Mouse (Mus musculus): Measurements from ENCODE around the gene Krt16.
"Not testable (repeated sequence)": the region's sequence is repeated elsewhere in the genome, so short reads cannot be mapped to it uniquely, and the experiment has no call there.

The Krt16 gene

GRCm38 (mm10) chr11:100257967-100258366 lies 9.3 kb upstream of the Krt16 start:
- no peak for DNase-seq (ENCODE audit: low read depth in 1 of 2, low spot score in 2 of 2)

GRCm38 (mm10) chr11:100255514-100255913 lies 6.8 kb upstream of the Krt16 start:
- no peak for DNase-seq (ENCODE audit: low read depth in 1 of 2, low spot score in 2 of 2)

- DNase-seq (ENCODE audit: low read depth in 1 of 2, low spot score in 2 of 2): no peak
Measured at GRCm38 (mm10) chr11:100254360-100255090, 5.8 kb upstream of the Krt16 start.

- DNase-seq (ENCODE audit: low read depth in 1 of 2, low spot score in 2 of 2): not testable (repeated sequence)
Measured at GRCm38 (mm10) chr11:100246471-100246870, 2.2 kb downstream of the Krt16 start.

- DNase-seq (ENCODE audit: low read depth in 1 of 2, low spot score in 2 of 2): not testable (repeated sequence)
Measured at GRCm38 (mm10) chr11:100240272-100240671, 8.4 kb downstream of the Krt16 start.

GRCm38 (mm10) chr11:100221741-100222140 lies 27.0 kb downstream of the Krt16 start:
- DNase-seq (ENCODE audit: low read depth in 1 of 2, low spot score in 2 of 2): no peak

GRCm38 (mm10) chr11:100219304-100219703 lies 29.4 kb downstream of the Krt16 start:
- DNase-seq (ENCODE audit: low read depth in 1 of 2, low spot score in 2 of 2): no peak

- no peak for DNase-seq (ENCODE audit: low read depth in 1 of 2, low spot score in 2 of 2)
Measured at GRCm38 (mm10) chr11:100208542-100208941, 40.2 kb downstream of the Krt16 start.

GRCm38 (mm10) chr11:100207498-100207897 lies 41.2 kb downstream of the Krt16 start, which contains the start of gene Krt14:
Krt14 (minus strand) TSS chr11:100207548.
- DNase-seq (ENCODE audit: low read depth in 1 of 2, low spot score in 2 of 2): no peak

GRCm38 (mm10) chr11:100203448-100203847 lies 45.3 kb downstream of the Krt16 start:
- no peak for DNase-seq (ENCODE audit: low read depth in 1 of 2, low spot score in 2 of 2)

- DNase-seq (ENCODE audit: low read depth in 1 of 2, low spot score in 2 of 2): no peak
Measured at GRCm38 (mm10) chr11:100202906-100203305, 45.8 kb downstream of the Krt16 start.

GRCm38 (mm10) chr11:100200104-100200820 lies 48.4 kb downstream of the Krt16 start:
- DNase-seq (ENCODE audit: low read depth in 1 of 2, low spot score in 2 of 2): no peak

GRCm38 (mm10) chr11:100198666-100199065 lies 50.0 kb downstream of the Krt16 start:
- no peak for DNase-seq (ENCODE audit: low read depth in 1 of 2, low spot score in 2 of 2)
